Mouse (Mus musculus): ENCODE measurements around the gene Clic3. TPM values are rescaled to one million over a fixed set of nuclear protein-coding genes. Genes with fewer than 3 reads are reported as not detected.

The Clic3 gene
- polyA plus RNA-seq, 1 experiment from 2014 or later: 3.8 TPM

GRCm38 (mm10) chr2:25477541-25477940 lies 20.9 kb downstream of the Clic3 start:
- 85% methylated on average over 8 of the region's 8 CpGs for WGBS

DNA sequence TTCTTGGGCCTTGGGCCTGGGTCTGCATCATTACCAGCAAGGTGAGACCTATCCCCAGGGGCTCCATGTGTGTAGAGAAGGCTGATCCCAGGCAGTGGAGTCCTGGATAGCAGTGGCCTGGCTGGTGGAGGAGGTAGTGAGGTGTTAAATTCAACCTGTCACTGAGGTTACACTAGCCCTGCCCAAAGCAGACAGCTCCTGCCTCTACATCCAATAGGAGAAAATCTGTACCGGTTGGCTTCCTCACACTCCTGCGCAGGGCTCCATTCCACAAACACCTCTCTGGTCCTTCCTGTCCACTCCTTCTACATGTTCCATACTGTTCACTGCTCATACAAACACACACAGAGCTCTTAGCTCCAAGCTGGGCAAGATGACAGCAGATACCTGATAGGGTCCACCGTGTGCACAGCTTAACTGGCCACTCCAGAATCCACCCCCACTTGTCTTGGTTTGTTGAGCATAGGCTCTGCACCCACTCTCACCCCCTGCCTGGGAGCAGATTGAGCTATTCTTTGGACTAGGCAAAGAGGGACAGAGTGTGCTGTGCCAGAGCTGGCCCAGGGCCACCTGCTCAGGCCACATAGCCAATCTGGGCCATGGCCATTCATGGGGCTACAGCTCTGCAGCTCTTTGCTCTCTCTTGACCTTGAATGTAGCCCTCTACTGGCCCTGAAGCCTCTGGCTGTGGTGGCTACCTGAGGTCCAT lies 21.5 kb downstream of the Clic3 start:
- Histone ChIP-seq H3K4me1 (ENCODE audit: control insufficient read depth in 2 of 2, insufficient read depth in 2 of 2, low read length in 2 of 2) (no peaks in the 10 kb centered on the region; a peak in 1 of 4 replicates), H3K27ac (replicated peaks in 1 of 2; ENCODE audit: control insufficient read depth in 1 of 2, insufficient read depth in 1 of 2, low read depth in 2 of 2, low read length in 2 of 2) (no peak overlapping the region), H3K9ac (ENCODE audit: low read length) (no peak overlapping the region), H3K27me3 (ENCODE audit: control insufficient read depth, insufficient read depth, low read length) (no peaks in the 10 kb centered on the region), H3K4me3 (ENCODE audit: control insufficient read depth in 1 of 2, insufficient read depth in 1 of 2, low read depth in 1 of 2, low read length in 2 of 2) (no peak overlapping the region), H3K36me3 (ENCODE audit: control insufficient read depth, insufficient read depth, low read length) (no peaks in the 10 kb centered on the region), H3K4me2 (ENCODE audit: low read length) (no peak overlapping the region), H3K9me3 (ENCODE audit: control insufficient read depth, low read length) (no peaks in the 10 kb centered on the region)
- no peak for ATAC-seq (ENCODE audit: insufficient number of reproducible peaks, insufficient read depth, low FRiP score, low read depth)
- WGBS: 84% methylated on average over 3 of the region's 3 CpGs

More at GRCm38 (mm10) chr2:25477541-25477940, 20.9 kb downstream of the Clic3 start:
- Histone ChIP-seq H3K9ac (ENCODE audit: low read length) (no peak overlapping the region), H3K27ac (replicated peaks in 1 of 2; ENCODE audit: control insufficient read depth in 1 of 2, insufficient read depth in 1 of 2, low read depth in 2 of 2, low read length in 2 of 2) (no peak overlapping the region), H3K27me3 (ENCODE audit: control insufficient read depth, insufficient read depth, low read length) (no peaks in the 10 kb centered on the region), H3K4me3 (ENCODE audit: control insufficient read depth in 1 of 2, insufficient read depth in 1 of 2, low read depth in 1 of 2, low read length in 2 of 2) (no peak overlapping the region), H3K4me1 (ENCODE audit: control insufficient read depth in 2 of 2, insufficient read depth in 2 of 2, low read length in 2 of 2) (no peaks in the 10 kb centered on the region; a peak in 1 of 4 replicates), H3K4me2 (ENCODE audit: low read length) (no peak overlapping the region), H3K36me3 (ENCODE audit: control insufficient read depth, insufficient read depth, low read length) (no peaks in the 10 kb centered on the region), H3K9me3 (ENCODE audit: control insufficient read depth, low read length) (no peaks in the 10 kb centered on the region)
- no peak for ATAC-seq (ENCODE audit: insufficient number of reproducible peaks, insufficient read depth, low FRiP score, low read depth)

DNA sequence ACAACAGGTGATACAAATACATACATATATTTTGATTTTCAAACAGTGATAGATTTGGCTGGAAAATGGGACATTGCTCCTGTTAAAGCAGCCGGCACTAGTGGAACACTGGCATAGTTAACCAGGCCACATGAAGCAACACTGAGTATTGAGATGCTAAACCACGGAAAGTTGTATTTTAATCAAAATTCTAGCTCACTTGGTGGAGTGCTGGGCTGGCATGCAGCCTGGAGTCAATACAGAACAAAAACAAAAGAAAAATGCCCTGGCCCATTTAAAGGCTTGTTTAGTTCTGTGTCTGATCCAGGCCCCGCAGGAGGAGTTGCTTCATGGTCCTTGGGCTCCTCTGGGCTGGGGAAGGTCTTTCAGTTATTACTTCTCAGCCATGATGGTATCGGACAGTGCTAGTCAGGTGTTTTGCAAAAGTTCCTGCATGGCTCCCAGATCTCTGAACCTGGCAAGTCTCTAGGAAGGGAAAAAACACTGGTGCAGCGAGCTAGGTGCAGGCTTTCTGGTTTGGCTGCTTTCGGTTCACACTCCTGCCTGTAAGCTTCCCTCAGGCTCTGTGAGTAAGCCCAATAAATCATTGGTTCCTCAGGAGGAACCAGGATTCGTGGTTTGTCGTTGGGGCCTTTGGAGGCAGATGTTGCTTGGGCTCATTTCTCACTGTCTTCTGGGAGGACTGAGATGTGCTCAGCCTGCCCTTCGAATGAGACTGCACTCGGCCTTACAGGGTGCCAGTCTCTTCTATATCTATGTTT lies 23.1 kb downstream of the Clic3 start:
- no peak for ATAC-seq (ENCODE audit: insufficient number of reproducible peaks, insufficient read depth, low FRiP score, low read depth)
- 67% methylated on average over 10 of the region's 10 CpGs for WGBS
- Histone ChIP-seq H3K4me2 (ENCODE audit: low read length) (no peak overlapping the region), H3K9ac (ENCODE audit: low read length) (no peak overlapping the region), H3K27me3 (ENCODE audit: control insufficient read depth, insufficient read depth, low read length) (no peaks in the 10 kb centered on the region), H3K36me3 (ENCODE audit: control insufficient read depth, insufficient read depth, low read length) (no peaks in the 10 kb centered on the region), H3K9me3 (ENCODE audit: control insufficient read depth, low read length) (no peaks in the 10 kb centered on the region), H3K4me3 (ENCODE audit: control insufficient read depth in 1 of 2, insufficient read depth in 1 of 2, low read depth in 1 of 2, low read length in 2 of 2) (no peak overlapping the region), H3K4me1 (ENCODE audit: control insufficient read depth in 2 of 2, insufficient read depth in 2 of 2, low read length in 2 of 2) (no peaks in the 10 kb centered on the region), H3K27ac (replicated peaks in 1 of 2; ENCODE audit: control insufficient read depth in 1 of 2, insufficient read depth in 1 of 2, low read depth in 2 of 2, low read length in 2 of 2) (no peak overlapping the region)

- H3K4me2 ChIP-seq (ENCODE audit: low read length): no peak overlapping the region
- no peak for ATAC-seq (ENCODE audit: insufficient number of reproducible peaks, insufficient read depth, low FRiP score, low read depth)
- H3K9me3 ChIP-seq (ENCODE audit: control insufficient read depth, low read length): no peaks in the 10 kb centered on the region
- H3K9ac ChIP-seq (ENCODE audit: low read length): no peak overlapping the region
- H3K4me3 ChIP-seq (ENCODE audit: control insufficient read depth in 1 of 2, insufficient read depth in 1 of 2, low read depth in 1 of 2, low read length in 2 of 2): no peak overlapping the region
- WGBS: 83% methylated on average over 1 of the region's 1 CpGs
- no peak overlapping the region for H3K27ac ChIP-seq (replicated peaks in 1 of 2; ENCODE audit: control insufficient read depth in 1 of 2, insufficient read depth in 1 of 2, low read depth in 2 of 2, low read length in 2 of 2)
- H3K4me1 ChIP-seq (ENCODE audit: control insufficient read depth in 2 of 2, insufficient read depth in 2 of 2, low read length in 2 of 2): no peaks in the 10 kb centered on the region
- no peaks in the 10 kb centered on the region for H3K27me3 ChIP-seq (ENCODE audit: control insufficient read depth, insufficient read depth, low read length)
- H3K36me3 ChIP-seq (ENCODE audit: control insufficient read depth, insufficient read depth, low read length): no peaks in the 10 kb centered on the region
Measured at GRCm38 (mm10) chr2:25480541-25480940, 23.9 kb downstream of the Clic3 start.

DNA sequence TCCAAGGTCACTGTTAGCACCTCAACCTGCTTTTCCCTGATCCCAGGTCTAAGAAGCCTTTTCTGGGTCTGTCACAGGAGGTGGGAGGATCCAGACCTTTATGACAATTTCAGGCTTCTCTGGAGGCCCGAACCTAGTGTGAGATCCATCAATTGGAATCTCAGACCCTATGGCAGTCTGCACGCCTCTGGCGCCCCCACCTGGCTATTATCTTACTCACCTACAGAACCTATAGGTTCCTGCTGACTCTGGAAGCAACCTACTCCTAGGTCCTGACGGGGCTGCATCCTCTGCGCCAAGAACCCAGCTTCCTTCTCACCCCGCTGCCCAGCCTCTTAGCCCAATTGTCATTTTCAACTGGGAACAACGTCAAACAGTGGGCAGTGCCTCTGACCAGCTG lies 26.3 kb downstream of the Clic3 start:
- Histone ChIP-seq H3K27ac (replicated peaks in 1 of 2; ENCODE audit: control insufficient read depth in 1 of 2, insufficient read depth in 1 of 2, low read depth in 2 of 2, low read length in 2 of 2) (no peak overlapping the region), H3K9me3 (ENCODE audit: control insufficient read depth, low read length) (no peaks in the 10 kb centered on the region), H3K4me2 (ENCODE audit: low read length) (no peak overlapping the region), H3K4me3 (ENCODE audit: control insufficient read depth in 1 of 2, insufficient read depth in 1 of 2, low read depth in 1 of 2, low read length in 2 of 2) (no peak overlapping the region), H3K9ac (ENCODE audit: low read length) (no peak overlapping the region), H3K4me1 (ENCODE audit: control insufficient read depth in 2 of 2, insufficient read depth in 2 of 2, low read length in 2 of 2) (no peaks in the 10 kb centered on the region), H3K36me3 (ENCODE audit: control insufficient read depth, insufficient read depth, low read length) (no peaks in the 10 kb centered on the region), H3K27me3 (ENCODE audit: control insufficient read depth, insufficient read depth, low read length) (no peaks in the 10 kb centered on the region)
- WGBS: 19% methylated on average over 7 of the region's 7 CpGs
- no peak for ATAC-seq (ENCODE audit: insufficient number of reproducible peaks, insufficient read depth, low FRiP score, low read depth)

- H3K9ac ChIP-seq (ENCODE audit: low read length): no peak overlapping the region
- no peak overlapping the region for H3K27ac ChIP-seq (replicated peaks in 1 of 2; ENCODE audit: control insufficient read depth in 1 of 2, insufficient read depth in 1 of 2, low read depth in 2 of 2, low read length in 2 of 2)
- WGBS: 64% methylated on average over 11 of the region's 11 CpGs
- no peaks in the 10 kb centered on the region for H3K9me3 ChIP-seq (ENCODE audit: control insufficient read depth, low read length)
- no peak overlapping the region for H3K4me2 ChIP-seq (ENCODE audit: low read length)
- no peak for ATAC-seq (ENCODE audit: insufficient number of reproducible peaks, insufficient read depth, low FRiP score, low read depth)
- no peaks in the 10 kb centered on the region for H3K4me1 ChIP-seq (ENCODE audit: control insufficient read depth in 2 of 2, insufficient read depth in 2 of 2, low read length in 2 of 2)
- H3K27me3 ChIP-seq (ENCODE audit: control insufficient read depth, insufficient read depth, low read length): no peaks in the 10 kb centered on the region
- H3K4me3 ChIP-seq (ENCODE audit: control insufficient read depth in 1 of 2, insufficient read depth in 1 of 2, low read depth in 1 of 2, low read length in 2 of 2): no peak overlapping the region
- H3K36me3 ChIP-seq (ENCODE audit: control insufficient read depth, insufficient read depth, low read length): no peaks in the 10 kb centered on the region
Measured at GRCm38 (mm10) chr2:25484901-25485647, 28.4 kb downstream of the Clic3 start.

GRCm38 (mm10) chr2:25487965-25488670 lies 31.5 kb downstream of the Clic3 start:
- Histone ChIP-seq H3K4me2 (ENCODE audit: low read length) (no peak overlapping the region), H3K4me3 (ENCODE audit: control insufficient read depth in 1 of 2, insufficient read depth in 1 of 2, low read depth in 1 of 2, low read length in 2 of 2) (no peak overlapping the region), H3K9ac (ENCODE audit: low read length) (no peak overlapping the region), H3K9me3 (ENCODE audit: control insufficient read depth, low read length) (no peaks in the 10 kb centered on the region), H3K27me3 (ENCODE audit: control insufficient read depth, insufficient read depth, low read length) (no peaks in the 10 kb centered on the region), H3K4me1 (ENCODE audit: control insufficient read depth in 2 of 2, insufficient read depth in 2 of 2, low read length in 2 of 2) (no peaks in the 10 kb centered on the region), H3K27ac (replicated peaks in 1 of 2; ENCODE audit: control insufficient read depth in 1 of 2, insufficient read depth in 1 of 2, low read depth in 2 of 2, low read length in 2 of 2) (no peak overlapping the region), H3K36me3 (ENCODE audit: control insufficient read depth, insufficient read depth, low read length) (no peaks in the 10 kb centered on the region)
- 69% methylated on average over 6 of the region's 6 CpGs for WGBS
- no peak for ATAC-seq (ENCODE audit: insufficient number of reproducible peaks, insufficient read depth, low FRiP score, low read depth)
